Comparison of ENCODE assay signal across 25 mouse cellular contexts in genomic region chr19:56592472-56592871, GRCm38 (mm10). TPM values are rescaled to one million over a fixed set of nuclear protein-coding genes. Genes with fewer than 3 reads are reported as not detected.
A peak's percentile ranks its signal among the peaks of the same experiment; 100 is the strongest.
DNase-seq lines count a peak whose midpoint lies in the region; ATAC-seq lines count a peak whose summit lies in the region.
"Had no signal": no experiment of that assay in that cellular context is flagged by ENCODE, and none has a peak within 500 bp of the region (broad histone marks: within the 10 kb centered on the region; RNA-seq: fewer than 3 reads in every experiment).

No protein-coding gene starts in this region.

- intact Hi-C loops in heart, postnatal 10 days (cut with DNase I): no loop called here

- H3K27ac ChIP-seq in kidney, embryonic 16.5 days (ENCODE audit: low read length): no peak overlapping the region; the same call in 1 of the 2 replicates
- H3K27ac ChIP-seq: embryonic facial prominence, embryonic 10.5 days; embryonic facial prominence, embryonic 13.5 days; forebrain, embryonic 12.5 days; forebrain, embryonic 15.5 days; heart, adult 2 months; heart, embryonic 10.5 days; heart, embryonic 13.5 days; hindbrain, embryonic 12.5 days; hindbrain, embryonic 15.5 days had no signal

- peaks cover 64% of the 10 kb centered on the region for H3K36me3 ChIP-seq in kidney, embryonic 16.5 days (ENCODE audit: insufficient read depth, low read length)

- no peak overlapping the region for H3K4me3 ChIP-seq in kidney, embryonic 16.5 days (ENCODE audit: low read length)
- H3K4me3 ChIP-seq: embryonic facial prominence, embryonic 10.5 days; embryonic facial prominence, embryonic 13.5 days; erythroblast, embryonic 14.5 days; forebrain, embryonic 12.5 days; forebrain, embryonic 15.5 days; heart, adult 2 months; heart, embryonic 10.5 days; heart, embryonic 13.5 days; hindbrain, embryonic 12.5 days; hindbrain, embryonic 15.5 days had no signal

- 62% methylated on average over 9 of the region's 9 CpGs for WGBS in kidney, embryonic 16.5 days

- H3K4me2 ChIP-seq in kidney, embryonic 16.5 days (replicated peaks; ENCODE audit: low read depth, low read length): no peak overlapping the region
- H3K4me2 ChIP-seq: embryonic facial prominence, embryonic 13.5 days; forebrain, embryonic 12.5 days; forebrain, embryonic 15.5 days; heart, embryonic 13.5 days; hindbrain, embryonic 12.5 days; hindbrain, embryonic 15.5 days had no signal

- peak; percentile 61 for DNase-seq in heart, adult 11 months
- DNase-seq in heart, postnatal 10 days: no peak
- no peak for DNase-seq in kidney, postnatal 25 days
- peak; percentile 30 for DNase-seq in retina, postnatal 1 day
- no peak for DNase-seq in retina, embryonic 14.5 days (ENCODE audit: low spot score)
- DNase-seq: adrenal gland, adult 8-10 months; adrenal gland, postnatal 25 days; cerebellum, adult 11-12 months; cerebellum, adult 8-10 months; cerebellum, postnatal 10 days; cerebellum, postnatal 36 days; embryo, embryonic 11 days; gastrocnemius, postnatal 25 days; heart, adult 2 months had no signal

- no peaks in the 10 kb centered on the region for H3K27me3 ChIP-seq in kidney, embryonic 16.5 days (ENCODE audit: insufficient read depth, low read length)
- H3K27me3 ChIP-seq: embryonic facial prominence, embryonic 13.5 days; forebrain, embryonic 12.5 days; forebrain, embryonic 15.5 days; heart, embryonic 13.5 days; hindbrain, embryonic 12.5 days; hindbrain, embryonic 15.5 days had no signal

- H3K9me3 ChIP-seq in kidney, embryonic 16.5 days (ENCODE audit: low read length): no peaks in the 10 kb centered on the region
- H3K9me3 ChIP-seq: embryonic facial prominence, embryonic 10.5 days; embryonic facial prominence, embryonic 13.5 days; forebrain, embryonic 12.5 days; forebrain, embryonic 15.5 days; heart, embryonic 10.5 days; heart, embryonic 13.5 days; hindbrain, embryonic 12.5 days; hindbrain, embryonic 15.5 days had no signal

- peaks cover 8% of the 10 kb centered on the region; the same call in 1 of the 2 replicates for H3K4me1 ChIP-seq in kidney, embryonic 16.5 days (ENCODE audit: insufficient read depth, low read length)
- H3K4me1 ChIP-seq: embryonic facial prominence, embryonic 10.5 days; embryonic facial prominence, embryonic 13.5 days; forebrain, embryonic 12.5 days; hindbrain, embryonic 12.5 days had no signal

- H3K9ac ChIP-seq in kidney, embryonic 16.5 days (replicated peaks; ENCODE audit: low read length): no peak overlapping the region
- H3K9ac ChIP-seq: embryonic facial prominence, embryonic 13.5 days; forebrain, embryonic 12.5 days; forebrain, embryonic 15.5 days; heart, embryonic 13.5 days; hindbrain, embryonic 12.5 days; hindbrain, embryonic 15.5 days had no signal

- ATAC-seq in kidney, embryonic 16.5 days (ENCODE audit: low FRiP score, low TSS enrichment): 0 out of 2 replicates have a peak, but pooled peaks have one; percentile 51
- ATAC-seq: activated CD4-positive, CD25-positive, alpha-beta regulatory T cell, adult 4 months; forebrain, embryonic 15.5 days had no signal

RNA-seq across cellular contexts. Expression of gene Nhlrc2, which starts 44.4 kb away (rescaled TPM):
- 10 to 100 TPM; 25.6 to 26.8 TPM for total RNA-seq in heart, postnatal 10 days (2021)
- polyA plus RNA-seq in kidney, embryonic 16.5 days (2015; fragmentation: Nextera tagmentation; extraction: Ambion mirVana): 16.0 and 16.1 TPM in 2 replicates

RNA-seq across cellular contexts. Expression of gene Dclre1a, which starts 44.5 kb away (rescaled TPM):
- total RNA-seq in heart, postnatal 10 days (2021): 10 to 100 TPM; 11.2 to 11.7 TPM
- polyA plus RNA-seq in kidney, embryonic 16.5 days (2015; fragmentation: Nextera tagmentation; extraction: Ambion mirVana): 14.8 and 18.6 TPM in 2 replicates

Comparison
In these comparisons a context has a peak if more than half of its experiments do, and no peak if none do; other contexts are left out.
1. DNase-seq: peak in heart, adult 11 months (single experiment) and retina, postnatal 1 day (single experiment); none in heart, postnatal 10 days (0 of 2), kidney, postnatal 25 days (0 of 2) and retina, embryonic 14.5 days (single experiment).